In genomic region chr7:46639692-46640031, GRCm38 (mm10) we compare ENCODE assay signal across 1 mouse cellular context.
TF ChIP-seq lines count a peak whose summit lies in the region.

Gene Sergef (minus strand): TSS chr7:46639807.

TF ChIP-seq in MEL, 35 proteins besides CTCF, POLR2A, EP300 and RAD21 (continued from another document):
- TF ChIP-seq USF2 (IDR thresholded peaks at IDR 0.05; ENCODE audit: borderline replicate concordance in 1 of 2, insufficient read depth in 1 of 2, low read depth in 1 of 2, low read length in 2 of 2), result no peak
- no peak for TF ChIP-seq KAT2A (conservative IDR thresholded peaks at IDR 0.05; ENCODE audit: low read depth, low read length)
- TF ChIP-seq BHLHE40 (IDR thresholded peaks at IDR 0.05; ENCODE audit: borderline replicate concordance, low read depth, low read length), result no peak
- 0 out of 2 replicates have a peak, but pooled peaks have one; percentile 21 for TF ChIP-seq ETS1 (IDR thresholded peaks at IDR 0.05; ENCODE audit: low read depth, low read length)
